Mouse (Mus musculus) liver, embryonic 14.5 days (tissue): ENCODE data around the gene Gabarap.

Experiments used
- CTCF ChIP-seq: IDR thresholded peaks from 2 replicates; pipeline ENCODE4 v1.5.1; 2016; ENCODE audit warnings: antibody characterized with exemption, low read depth, control low read depth
- EP300 ChIP-seq: IDR thresholded peaks from 2 replicates; pipeline ENCODE4 v1.6.1; 2016; ENCODE audit warnings: antibody characterized with exemption, low read depth

GRCm38 (mm10) chr11:69947337-69948065 lies 43.4 kb upstream of the Gabarap start:
- TF ChIP-seq CTCF (no peak), EP300 (no peak)
